Mouse (Mus musculus) liver, embryonic 16.5 days (tissue): Measurements from ENCODE around the gene Fam171a2. TPM values are rescaled to one million over a fixed set of nuclear protein-coding genes. Genes with fewer than 3 reads are reported as not detected.
A peak's percentile ranks its signal among the peaks of the same experiment; 100 is the strongest.

Source experiments
- ATAC-seq: fragments of 200-750 bp; cut with Nextera tagmentation; 2 replicates; pipeline ENCODE4 v1.8.0; 2017; ENCODE audit warnings: low read depth, mild to moderate bottlenecking, moderate number of reproducible peaks, moderate library complexity
- H3K27ac ChIP-seq: fragments of 300-500 bp; sonication (generic); 2 replicates; pipeline ENCODE4 v1.5.1; 2014; ENCODE audit warnings: mild to moderate bottlenecking, low read length
- H3K27me3 ChIP-seq: fragments of 300-500 bp; sonication (generic); 2 replicates; pipeline ENCODE4 v1.6.1; 2014; ENCODE audit warnings: low read depth, low read length, mixed read lengths; ENCODE audit not compliant: control insufficient read depth, insufficient read depth
- H3K36me3 ChIP-seq: fragments of 300-500 bp; sonication (generic); 2 replicates; pipeline ENCODE4 v1.6.1; 2014; ENCODE audit warnings: mild to moderate bottlenecking; ENCODE audit not compliant: control insufficient read depth, insufficient read depth
- H3K4me1 ChIP-seq: fragments of 300-500 bp; sonication (generic); 2 replicates; pipeline ENCODE4 v1.6.1; 2014; ENCODE audit warnings: low read depth, low read length, mixed read lengths; ENCODE audit not compliant: control insufficient read depth
- H3K4me2 ChIP-seq: fragments of 300-500 bp; sonication (generic); 2 replicates; pipeline ENCODE4 v1.6.1; 2014; ENCODE audit warnings: low read depth, low read length, mixed read lengths
- H3K4me3 ChIP-seq: fragments of 300-500 bp; sonication (generic); 2 replicates; pipeline ENCODE4 v1.5.1; 2014; ENCODE audit warnings: low read depth, mild to moderate bottlenecking, low read length
- H3K9ac ChIP-seq: fragments of 300-500 bp; sonication (generic); 2 replicates; pipeline ENCODE4 v1.6.1; 2014; ENCODE audit warnings: low read depth, low read length
- H3K9me3 ChIP-seq: fragments of 300-500 bp; sonication (generic); replicated peaks from 2 replicates; pipeline ENCODE4 v1.6.1; 2016; ENCODE audit warnings: low read length; ENCODE audit not compliant: control insufficient read depth
- WGBS: fragments of 180-500 bp; shearing (Covaris S2); extraction: QIAGEN DNeasy Blood & Tissue Kit; methylation state at CpG from one replicate; pipeline ENCODE4 v1.1.7; 2014; ENCODE audit not compliant: insufficient replicate concordance; 5-methylcytosine and 5-hydroxymethylcytosine counted together
- polyA plus RNA-seq: library from polyadenylated mRNA; unstranded; fragments of >200 nt; fragmentation: Nextera tagmentation; extraction: Ambion mirVana; gene quantifications from 2 replicates; pipeline ENCODE4 v1.2.1, GENCODE M21; 2015

Gene Fam171a2
- polyA plus RNA-seq, 1 experiment from 2014 or later, result 0.20 TPM

DNA sequence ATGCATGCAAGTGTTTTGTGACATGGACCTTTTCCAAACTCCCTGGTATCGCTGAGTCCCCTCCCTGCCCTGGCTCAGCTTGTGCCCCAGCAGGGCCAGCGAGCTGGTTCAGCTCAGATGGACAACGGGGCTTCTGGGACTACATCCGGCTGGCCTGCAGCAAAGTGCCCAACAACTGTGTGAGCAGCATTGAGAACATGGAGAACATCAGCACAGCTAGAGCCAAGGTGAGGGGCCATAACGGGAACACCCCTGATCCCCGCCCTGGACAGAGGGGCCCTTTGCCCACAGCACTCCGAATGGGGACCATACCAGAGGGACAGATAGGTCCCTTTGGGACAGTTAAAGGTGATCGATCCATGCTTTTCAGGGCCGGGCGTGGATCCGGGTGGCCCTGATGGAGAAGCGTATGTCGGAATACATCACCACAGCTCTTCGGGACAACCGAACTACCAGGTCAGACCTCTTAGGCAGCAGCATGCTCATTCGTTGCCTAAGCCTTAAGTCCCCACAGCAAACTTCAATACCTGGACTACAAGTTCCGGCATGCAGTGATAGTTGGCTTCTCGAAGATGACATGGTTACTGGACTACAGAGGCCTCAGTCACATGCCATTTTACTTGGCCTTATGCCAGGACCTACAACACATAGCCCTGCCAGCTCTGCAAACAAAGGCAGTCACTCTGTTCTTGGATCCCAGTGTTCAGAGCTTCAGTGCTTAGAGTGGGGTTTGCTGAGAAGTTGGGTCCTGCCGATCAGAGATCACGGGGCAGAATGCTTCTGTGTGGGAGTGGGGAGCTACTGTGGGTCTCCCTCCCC lies 49.3 kb downstream of the Fam171a2 start:
- no peak for ATAC-seq
- 72% methylated on average over 20 of the region's 20 CpGs for WGBS
- H3K9ac ChIP-seq, result no peak overlapping the region
- H3K36me3 ChIP-seq, result peaks cover 14% of the 10 kb centered on the region
- peaks cover 34% of the 10 kb centered on the region for H3K4me1 ChIP-seq
- H3K27ac ChIP-seq, result no peak overlapping the region
- no peaks in the 10 kb centered on the region for H3K9me3 ChIP-seq
- H3K27me3 ChIP-seq, result peaks cover 91% of the 10 kb centered on the region
- H3K4me2 ChIP-seq, result no peak overlapping the region
- H3K4me3 ChIP-seq, result no peak overlapping the region

DNA sequence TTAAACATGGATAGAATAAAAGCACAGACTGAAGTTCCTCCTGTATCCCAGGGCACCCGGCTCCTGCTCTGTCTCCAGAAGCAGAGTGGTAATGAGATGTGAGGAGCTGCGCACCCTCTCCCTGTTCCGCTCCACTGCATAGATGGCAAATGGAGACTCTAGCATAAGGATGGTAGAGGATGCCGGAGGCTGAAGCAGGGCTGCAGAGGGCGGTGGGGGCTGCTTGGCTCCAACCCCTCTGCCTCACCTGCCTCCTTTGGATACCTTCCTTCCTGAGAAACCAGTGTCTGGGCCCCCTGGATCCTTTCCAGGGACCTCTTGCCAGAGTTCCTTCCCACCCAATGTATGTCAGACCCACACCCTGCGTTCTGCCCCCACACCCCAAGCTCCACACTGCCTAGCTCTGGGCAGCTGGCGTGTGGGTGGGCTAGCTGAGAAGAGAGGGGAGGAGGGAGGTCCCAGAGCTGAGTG lies 50.8 kb downstream of the Fam171a2 start:
- Histone ChIP-seq H3K9me3 (no peaks in the 10 kb centered on the region), H3K27me3 (peaks cover 98% of the 10 kb centered on the region), H3K27ac (no peak overlapping the region), H3K9ac (no peak overlapping the region), H3K4me3 (no peak overlapping the region), H3K4me1 (peaks cover 39% of the 10 kb centered on the region), H3K36me3 (no peaks in the 10 kb centered on the region; the same call in 1 of the 2 replicates), H3K4me2 (no peak overlapping the region)
- 74% methylated on average over 7 of the region's 7 CpGs for WGBS
- no peak for ATAC-seq

- Histone ChIP-seq H3K4me2 (no peak overlapping the region), H3K27ac (no peak overlapping the region), H3K9ac (no peak overlapping the region), H3K9me3 (no peaks in the 10 kb centered on the region), H3K36me3 (no peaks in the 10 kb centered on the region), H3K4me3 (no peak overlapping the region), H3K4me1 (peaks cover 39% of the 10 kb centered on the region), H3K27me3 (peaks cover 94% of the 10 kb centered on the region)
- no peak for ATAC-seq
- WGBS, result 48% methylated on average over 6 of the region's 6 CpGs
Observed at GRCm38 (mm10) chr11:102396263-102396662, 51.2 kb downstream of the Fam171a2 start.

DNA sequence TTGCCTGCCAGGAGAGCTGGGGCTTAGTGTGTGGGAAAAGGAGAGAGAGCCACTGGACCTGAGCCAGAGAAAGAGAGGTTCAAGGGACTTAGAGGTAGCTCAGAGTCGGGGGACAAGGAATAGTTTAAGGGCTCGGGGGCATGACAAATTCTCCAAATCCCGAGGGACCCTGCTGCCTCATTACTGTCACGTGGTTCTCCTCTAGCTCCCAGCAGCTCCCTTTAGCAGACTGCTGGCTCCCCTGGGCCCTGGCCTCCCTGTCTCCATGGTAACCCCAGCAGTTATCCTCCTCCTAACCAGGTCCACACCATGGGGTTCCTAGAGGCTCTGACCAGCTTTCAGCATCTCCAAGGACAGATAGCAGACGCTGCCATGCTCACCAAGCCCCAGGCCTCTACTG lies 52.2 kb downstream of the Fam171a2 start:
- H3K36me3 ChIP-seq, result no peaks in the 10 kb centered on the region
- peak overlapping the region; percentile 7; the same call in 1 of the 2 replicates for H3K9ac ChIP-seq
- H3K4me1 ChIP-seq, result peaks cover 30% of the 10 kb centered on the region
- WGBS, result 17% methylated on average over 5 of the region's 5 CpGs
- no peaks in the 10 kb centered on the region for H3K9me3 ChIP-seq
- H3K4me2 ChIP-seq, result no peak overlapping the region
- no peak overlapping the region for H3K27ac ChIP-seq
- no peak for ATAC-seq
- H3K4me3 ChIP-seq, result no peak overlapping the region
- peaks cover 88% of the 10 kb centered on the region for H3K27me3 ChIP-seq

DNA sequence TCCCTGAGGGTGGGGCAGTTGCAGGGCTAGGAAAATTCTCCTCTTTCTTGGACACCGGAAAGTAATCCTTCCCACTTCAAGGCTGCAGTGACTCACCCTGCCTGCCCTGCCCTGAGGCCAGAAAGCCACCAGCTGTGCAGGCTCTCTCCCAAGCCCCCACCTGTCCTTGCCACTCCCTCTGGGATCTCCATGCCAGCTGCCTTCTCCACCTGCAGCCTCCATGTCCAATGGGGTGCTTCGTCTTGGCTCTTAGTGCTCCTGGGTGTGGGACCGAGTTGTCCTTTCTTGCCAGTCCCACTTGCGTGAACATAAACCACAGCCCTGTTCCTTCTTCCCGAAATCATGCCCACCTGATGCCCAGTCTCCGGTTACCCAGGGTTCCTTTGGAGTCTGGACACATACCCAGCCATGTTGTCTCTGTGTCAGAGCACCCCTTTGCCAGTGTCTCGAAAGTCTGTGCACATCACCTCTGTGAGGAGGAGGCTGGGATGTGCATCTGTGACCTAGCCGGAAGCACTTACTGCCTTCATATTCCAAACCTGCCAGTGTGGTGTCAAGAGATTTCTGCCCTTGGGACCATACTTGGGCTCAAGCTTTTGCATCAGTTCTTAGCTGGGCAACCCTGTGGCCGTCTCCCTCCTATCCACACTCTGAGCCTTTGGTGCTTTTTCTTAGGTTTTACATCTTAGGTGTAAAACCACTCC lies 52.9 kb downstream of the Fam171a2 start:
- Histone ChIP-seq H3K27me3 (peaks cover 81% of the 10 kb centered on the region), H3K9ac (no peak overlapping the region), H3K4me1 (peaks cover 25% of the 10 kb centered on the region), H3K27ac (no peak overlapping the region), H3K4me2 (no peak overlapping the region), H3K4me3 (no peak overlapping the region), H3K36me3 (no peaks in the 10 kb centered on the region), H3K9me3 (no peaks in the 10 kb centered on the region)
- WGBS, result 76% methylated on average over 9 of the region's 9 CpGs
- ATAC-seq, result no peak

DNA sequence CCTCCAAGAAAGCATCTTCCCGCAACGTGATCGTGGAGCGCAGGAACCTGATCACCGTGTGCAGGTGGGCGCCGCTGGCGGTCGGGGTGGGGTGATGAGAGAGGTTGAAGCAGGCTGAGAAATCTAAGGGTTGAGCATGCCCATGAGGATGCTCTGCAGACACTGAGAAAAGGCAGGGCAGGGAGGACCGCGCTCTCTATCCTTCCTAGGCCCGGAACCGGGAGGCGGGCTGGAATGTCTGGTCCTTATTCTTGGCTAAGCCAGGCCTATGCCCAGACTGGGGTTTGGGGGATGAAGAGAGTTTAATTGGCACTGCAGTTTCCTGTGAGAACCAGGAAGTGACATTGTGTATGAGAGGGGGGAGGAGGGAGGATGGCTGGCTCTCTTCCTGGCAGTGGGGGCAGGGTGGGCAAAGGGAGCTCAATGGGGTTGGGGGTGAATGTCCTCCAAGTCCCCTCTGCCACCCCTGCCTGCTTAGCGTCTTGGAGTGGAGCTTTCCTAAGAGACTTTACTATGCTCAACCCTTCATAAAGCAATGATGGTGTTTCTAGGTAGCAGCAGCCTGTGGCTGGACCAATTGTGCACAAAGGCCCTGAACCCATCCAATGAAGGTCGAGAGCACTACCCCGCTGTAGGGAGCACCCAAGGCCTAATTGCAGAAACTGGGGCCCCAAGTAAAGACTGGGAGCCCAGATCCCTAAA lies 53.6 kb downstream of the Fam171a2 start:
- 10% methylated on average over 17 of the region's 17 CpGs for WGBS
- Histone ChIP-seq H3K4me3 (peak overlapping the region; percentile 48), H3K9ac (no peak overlapping the region; the same call in 1 of the 2 replicates), H3K27ac (no peak overlapping the region), H3K4me2 (peak overlapping the region; percentile 67), H3K36me3 (no peaks in the 10 kb centered on the region), H3K27me3 (peaks cover 74% of the 10 kb centered on the region), H3K4me1 (peaks cover 18% of the 10 kb centered on the region), H3K9me3 (no peaks in the 10 kb centered on the region)
- no peak for ATAC-seq

DNA sequence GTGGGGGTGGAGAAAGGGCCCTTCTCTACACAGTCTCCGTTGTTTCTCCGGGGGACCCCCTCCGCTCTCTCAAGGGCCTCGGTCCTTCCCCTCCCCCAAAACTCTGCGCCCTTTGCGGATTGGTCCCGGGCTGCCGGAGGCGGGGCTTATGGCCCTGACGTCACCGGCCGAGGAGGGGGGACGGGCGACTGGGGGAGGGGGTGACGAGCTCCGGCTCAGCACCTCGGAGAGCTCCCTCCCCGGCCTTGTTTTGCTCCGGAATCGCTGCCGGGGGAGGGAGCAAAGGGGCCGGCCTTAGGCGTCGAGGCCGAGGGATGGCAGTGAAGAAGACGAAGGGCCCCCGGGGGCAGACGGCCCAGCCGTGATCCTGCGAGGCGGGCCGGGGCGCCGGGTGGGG lies 54.2 kb downstream of the Fam171a2 start, which contains the start of gene Rundc3a:
Gene Rundc3a (plus strand): TSS at position 166 of the 397 bp plus-strand sequence.
- H3K9ac ChIP-seq, result peak within 1 kb of the TSS; percentile 4
- H3K4me1 ChIP-seq, result peaks cover 16% of the 10 kb centered on the region
- H3K4me3 ChIP-seq, result peak within 1 kb of the TSS; percentile 48
- peak within 1 kb of the TSS; percentile 67 for H3K4me2 ChIP-seq
- ATAC-seq, result peak; percentile 59
- 2% methylated on average over 33 of the region's 34 CpGs for WGBS
- H3K36me3 ChIP-seq, result no peaks in the 10 kb centered on the region
- H3K27me3 ChIP-seq, result peaks cover 68% of the 10 kb centered on the region
- no peak within 1 kb of the TSS for H3K27ac ChIP-seq
- no peaks in the 10 kb centered on the region for H3K9me3 ChIP-seq

GRCm38 (mm10) chr11:102392441-102393237 lies 54.8 kb downstream of the Fam171a2 start:
- Histone ChIP-seq H3K4me1 (peaks cover 16% of the 10 kb centered on the region), H3K36me3 (no peaks in the 10 kb centered on the region), H3K4me2 (peak overlapping the region; percentile 67), H3K27ac (no peak overlapping the region), H3K9ac (peak overlapping the region; percentile 4), H3K4me3 (peak overlapping the region; percentile 48), H3K27me3 (peaks cover 62% of the 10 kb centered on the region), H3K9me3 (no peaks in the 10 kb centered on the region)
- WGBS, result 14% methylated on average over 15 of the region's 15 CpGs
- ATAC-seq, result 0 out of 2 replicates have a peak, but pooled peaks have one; percentile 24
